Mouse (Mus musculus) neutrophil, adult 59 days (primary cell): ENCODE data around the gene Myh8. TPM values are rescaled to one million over a fixed set of nuclear protein-coding genes. Genes with fewer than 3 reads are reported as not detected.

Source experiments
- total RNA-seq, 2 experiments: library from RNA; stranded (reverse); gene quantifications; 1 replicate in 1 of 2; 2 replicates in 1 of 2; pipeline ENCODE4 v1.2.4; 2023

The Myh8 gene
- total RNA-seq: not detected

GRCm38 (mm10) chr11:67276601-67277174, at the start of gene Myh8:
Myh8 (plus strand) TSS chr11:67277124.

GRCm38 (mm10) chr11:67237481-67238079, 39.3 kb upstream of the Myh8 start, which contains the start of gene Myh4:
Myh4 (plus strand) TSS chr11:67238029.

GRCm38 (mm10) chr11:67321358-67321757, 44.4 kb downstream of the Myh8 start, which contains the start of gene Myh13:
Myh13 (plus strand) TSS chr11:67321658.

Other genes starting within 250 kb of the Myh8 start
- gene Adprm, start 224.5 kb upstream of the Myh8 start, total RNA-seq: 10 to 100 TPM; 22.3 to 27.4 TPM
- gene Sco1, start 224.5 kb upstream of the Myh8 start, total RNA-seq: 1 to 10 TPM; 5.0 to 6.3 TPM
- not detected for gene Myh3, start 198.8 kb upstream of the Myh8 start, total RNA-seq
- gene Myh2, start 106.1 kb upstream of the Myh8 start, total RNA-seq: not detected
- gene Myh1, start 77.1 kb upstream of the Myh8 start, total RNA-seq: not detected
- gene Myh4, start 39.1 kb upstream of the Myh8 start, total RNA-seq: not detected
- gene Myh13, start 44.5 kb downstream of the Myh8 start, total RNA-seq: not detected
- 100 to 1,000 TPM; 127 to 161 TPM for gene Gas7, start 178.3 kb downstream of the Myh8 start, total RNA-seq